Mouse (Mus musculus) activated CD4-positive, CD25-positive, alpha-beta regulatory T cell (primary cell): ENCODE results near the gene Arid2. TPM values are rescaled to one million over a fixed set of nuclear protein-coding genes. Genes with fewer than 3 reads are reported as not detected.

Experiments
- polyA plus RNA-seq, 2 experiments: library from polyadenylated mRNA; unstranded; fragments of 100-300 nt; shearing (Covaris generic); gene quantifications; one replicate each; pipeline ENCODE4 v1.2.1; 2017

Arid2 gene
- polyA plus RNA-seq, result 10 to 100 TPM; 21.2 to 34.7 TPM

GRCm38 (mm10) chr15:96287369-96287975, at the start of gene Arid2:
Arid2 (plus strand) TSS chr15:96287518.

Other genes with a start within 250 kb of the Arid2 start
- gene Scaf11, start 173.3 kb downstream of the Arid2 start, polyA plus RNA-seq, result 100 to 1,000 TPM in 1 of 2 experiments, 10 to 100 TPM in 1; 85.9 to 101 TPM